Mouse (Mus musculus): ENCODE measurements around the gene Stxbp4.

GRCm38 (mm10) chr11:90660662-90661061, 22.8 kb upstream of the Stxbp4 start:
- TF ChIP-seq CTCF (IDR thresholded peaks at IDR 0.05; ENCODE audit: low read depth) (no peak), EP300 (IDR thresholded peaks at IDR 0.05; ENCODE audit: low read depth) (no peak)

Measured in liver, postnatal 0 days (tissue).